Mouse (Mus musculus) G1E (cell line): ENCODE measurements around the gene Cngb1.

Source experiments
- CTCF ChIP-seq: IDR thresholded peaks from 2 replicates; pipeline ENCODE4 v1.5.1; 2012; ENCODE audit warnings: low read depth, low read length, inconsistent platforms, mixed read lengths
- GATA1 ChIP-seq: IDR thresholded peaks from 2 replicates; pipeline ENCODE4 v1.6.1; 2012; ENCODE audit warnings: borderline replicate concordance, low read length, inconsistent platforms, mixed read lengths
- GATA2 ChIP-seq: IDR thresholded peaks from 2 replicates; pipeline ENCODE4 v1.6.1; 2012; ENCODE audit warnings: low read depth, low read length, inconsistent platforms, borderline replicate concordance
- POLR2AphosphoS5 ChIP-seq: IDR thresholded peaks from 2 replicates; pipeline ENCODE4 v1.6.1; 2012; ENCODE audit warnings: low read depth, low read length, inconsistent platforms; ENCODE audit not compliant: insufficient replicate concordance
- TAL1 ChIP-seq: conservative IDR thresholded peaks from 2 replicates; pipeline ENCODE4 v1.6.1; 2012; ENCODE audit warnings: low read depth, low read length, inconsistent platforms, mixed read lengths

GRCm38 (mm10) chr8:95310342-95310970, 4.1 kb upstream of the Cngb1 start, which contains the start of gene Tepp:
- TF ChIP-seq TAL1 (no peak), CTCF (no peak), GATA1 (no peak), POLR2AphosphoS5 (no peak), GATA2 (no peak)
